Mouse (Mus musculus): ENCODE data around the gene Gm49384. TPM values are rescaled to one million over a fixed set of nuclear protein-coding genes. Genes with fewer than 3 reads are reported as not detected.
A peak's percentile ranks its signal among the peaks of the same experiment; 100 is the strongest.
"Not testable (repeated sequence)": the region's sequence is repeated elsewhere in the genome, so short reads cannot be mapped to it uniquely, and the experiment has no call there.

The Gm49384 gene
- polyA plus RNA-seq, 1 experiment from 2014 or later: 26.8 TPM

DNA sequence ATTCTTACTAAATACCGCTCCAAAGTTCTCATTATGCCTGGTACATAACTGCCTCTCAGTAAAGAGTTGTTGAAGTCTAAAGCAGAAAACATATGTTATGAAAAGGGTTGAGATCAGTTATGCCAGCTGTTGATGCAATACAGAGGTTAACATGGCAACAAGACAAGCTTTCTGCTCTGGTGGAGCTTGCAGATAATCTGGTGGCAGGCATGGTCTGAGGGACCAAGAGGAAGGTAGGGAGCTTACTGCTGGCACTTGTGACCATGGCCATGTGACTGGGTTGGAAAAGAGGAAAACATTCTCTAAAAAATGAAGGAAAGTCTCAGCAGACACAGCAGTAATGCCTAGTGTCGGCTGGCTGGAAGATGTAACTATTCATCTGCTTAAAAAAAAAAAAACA is 32.8 kb downstream of the Gm49384 start:
- Histone ChIP-seq H3K9me3 (ENCODE audit: low read length) (no peaks in the 10 kb centered on the region), H3K36me3 (ENCODE audit: insufficient read depth, low read length) (0 out of 2 replicates have a peak, but pooled peaks cover 21% of the 10 kb centered on the region), H3K4me1 (ENCODE audit: insufficient read depth, low read length) (peaks cover 10% of the 10 kb centered on the region; the same call in 1 of the 2 replicates), H3K4me2 (replicated peaks; ENCODE audit: low read depth, low read length) (no peak overlapping the region), H3K4me3 (ENCODE audit: low read length) (no peak overlapping the region), H3K9ac (replicated peaks; ENCODE audit: low read length) (no peak overlapping the region), H3K27me3 (ENCODE audit: insufficient read depth, low read length) (no peaks in the 10 kb centered on the region), H3K27ac (ENCODE audit: low read length) (no peak overlapping the region)
- 95% methylated on average over 2 of the region's 2 CpGs for WGBS
- no peak for ATAC-seq (ENCODE audit: low FRiP score, low TSS enrichment)

DNA sequence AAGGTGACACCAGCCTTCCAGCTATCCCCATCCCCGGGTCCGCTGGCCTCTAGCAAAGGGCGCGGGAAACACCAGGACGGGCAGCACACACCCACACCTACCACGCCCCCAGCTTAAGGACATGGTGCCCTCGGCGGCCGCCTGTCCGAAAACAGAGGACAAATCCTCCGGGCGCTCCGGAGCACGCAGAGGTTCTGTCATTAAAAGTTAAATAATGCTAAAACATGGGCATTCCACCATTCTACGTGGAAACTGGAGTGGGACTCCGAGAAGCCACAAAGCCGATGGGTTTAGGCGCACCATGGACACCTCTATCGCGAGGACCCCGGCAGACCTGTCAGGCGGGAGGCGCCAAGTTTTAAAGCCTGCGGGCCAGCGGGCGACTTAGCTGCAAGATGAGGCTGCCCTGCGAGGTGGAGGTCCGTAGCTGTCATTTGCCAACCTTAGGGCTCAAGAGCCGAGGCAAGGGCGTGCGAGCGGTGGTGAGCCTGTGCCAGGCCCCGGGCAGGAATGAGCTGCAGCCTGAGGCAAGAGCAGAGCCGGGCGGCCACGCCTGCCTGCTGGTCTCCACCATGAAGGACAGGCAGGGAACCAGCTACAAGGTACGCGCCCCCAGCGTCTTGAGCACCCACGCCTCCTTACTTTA is 35.5 kb downstream of the Gm49384 start, which contains the start of gene Lrr1:
Gene Lrr1, plus strand, starts transcription at position 354 of the 646 bp plus-strand sequence.
- Histone ChIP-seq H3K9me3 (ENCODE audit: low read length) (no peaks in the 10 kb centered on the region), H3K4me2 (replicated peaks; ENCODE audit: low read depth, low read length) (peak within 1 kb of the TSS; percentile 81), H3K9ac (replicated peaks; ENCODE audit: low read length) (peak within 1 kb of the TSS; percentile 77), H3K27me3 (ENCODE audit: insufficient read depth, low read length) (no peaks in the 10 kb centered on the region), H3K36me3 (ENCODE audit: insufficient read depth, low read length) (0 out of 2 replicates have a peak, but pooled peaks cover 11% of the 10 kb centered on the region), H3K27ac (ENCODE audit: low read length) (peak within 1 kb of the TSS; percentile 88), H3K4me1 (ENCODE audit: insufficient read depth, low read length) (peaks cover 10% of the 10 kb centered on the region; the same call in 1 of the 2 replicates), H3K4me3 (ENCODE audit: low read length) (peak within 1 kb of the TSS; percentile 71)
- WGBS: under 1% methylated on average over 40 of the region's 40 CpGs
- ATAC-seq (ENCODE audit: low FRiP score, low TSS enrichment): peak; percentile 96

DNA sequence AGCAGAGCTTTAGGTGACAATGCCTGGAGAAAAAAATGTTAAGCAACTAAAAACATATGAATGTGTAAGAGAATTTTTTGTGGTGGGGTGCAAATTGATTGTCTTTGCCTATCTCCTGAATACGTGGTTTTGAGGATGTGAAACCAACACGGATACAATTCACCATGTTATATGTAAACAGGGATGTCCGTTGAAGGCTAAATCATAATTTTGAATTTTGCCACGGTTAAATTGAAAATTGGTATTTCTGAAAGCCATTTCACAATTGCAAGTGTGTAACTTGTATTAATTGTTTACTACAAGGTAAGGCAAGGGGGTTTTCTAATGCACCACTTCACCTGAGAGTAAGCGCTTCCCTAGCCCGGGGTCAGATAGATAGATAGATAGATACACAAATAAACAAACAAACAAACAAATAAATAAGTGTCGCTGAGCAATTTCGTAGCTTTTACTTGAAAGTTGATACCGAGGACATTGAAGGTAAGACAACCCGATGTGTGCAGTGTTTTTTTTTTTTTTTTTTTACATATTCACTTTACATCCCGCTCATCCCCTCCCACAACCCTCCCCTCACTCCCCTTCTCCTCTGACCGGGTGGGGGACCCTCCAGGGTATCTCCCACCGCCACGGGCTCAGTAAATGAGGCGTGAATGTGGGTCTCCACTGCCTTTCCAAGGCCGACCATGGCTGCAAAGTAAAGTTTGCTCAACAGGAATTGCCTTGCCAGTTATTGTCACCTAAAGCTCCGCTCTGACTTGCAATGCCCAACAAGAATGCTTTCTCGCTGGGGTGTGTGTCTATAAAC is 36.2 kb downstream of the Gm49384 start:
- peak overlapping the region; percentile 81 for H3K4me2 ChIP-seq (replicated peaks; ENCODE audit: low read depth, low read length)
- H3K27me3 ChIP-seq (ENCODE audit: insufficient read depth, low read length): no peaks in the 10 kb centered on the region
- peaks cover 10% of the 10 kb centered on the region; the same call in 1 of the 2 replicates for H3K4me1 ChIP-seq (ENCODE audit: insufficient read depth, low read length)
- H3K9me3 ChIP-seq (ENCODE audit: low read length): no peaks in the 10 kb centered on the region
- peak overlapping the region; percentile 88; the same call in 1 of the 2 replicates for H3K27ac ChIP-seq (ENCODE audit: low read length)
- peak; percentile 60 for ATAC-seq (ENCODE audit: low FRiP score, low TSS enrichment)
- 7% methylated on average over 18 of the region's 18 CpGs for WGBS
- H3K9ac ChIP-seq (replicated peaks; ENCODE audit: low read length): peak overlapping the region; percentile 77
- 0 out of 2 replicates have a peak, but pooled peaks cover 7% of the 10 kb centered on the region for H3K36me3 ChIP-seq (ENCODE audit: insufficient read depth, low read length)
- peak overlapping the region; percentile 71 for H3K4me3 ChIP-seq (ENCODE audit: low read length)

- 68% methylated on average over 8 of the region's 8 CpGs for WGBS
- H3K36me3 ChIP-seq (ENCODE audit: insufficient read depth, low read length); H3K27ac ChIP-seq (ENCODE audit: low read length); H3K9ac ChIP-seq (replicated peaks; ENCODE audit: low read length); ATAC-seq (ENCODE audit: low FRiP score, low TSS enrichment); H3K9me3 ChIP-seq (ENCODE audit: low read length); H3K4me3 ChIP-seq (ENCODE audit: low read length); H3K27me3 ChIP-seq (ENCODE audit: insufficient read depth, low read length); H3K4me2 ChIP-seq (replicated peaks; ENCODE audit: low read depth, low read length): not testable (repeated sequence)
- H3K4me1 ChIP-seq (ENCODE audit: insufficient read depth, low read length): peaks cover 10% of the 10 kb centered on the region; the same call in 1 of the 2 replicates
Observed at GRCm38 (mm10) chr12:69166861-69167581, 37.0 kb downstream of the Gm49384 start.

GRCm38 (mm10) chr12:69164904-69165303 is 39.2 kb downstream of the Gm49384 start:
- Histone ChIP-seq H3K4me3 (ENCODE audit: low read length) (no peak overlapping the region), H3K36me3 (ENCODE audit: insufficient read depth, low read length) (no peaks in the 10 kb centered on the region), H3K4me1 (ENCODE audit: insufficient read depth, low read length) (peaks cover 10% of the 10 kb centered on the region; the same call in 1 of the 2 replicates), H3K9ac (replicated peaks; ENCODE audit: low read length) (no peak overlapping the region), H3K27ac (ENCODE audit: low read length) (no peak overlapping the region), H3K27me3 (ENCODE audit: insufficient read depth, low read length) (no peaks in the 10 kb centered on the region), H3K4me2 (replicated peaks; ENCODE audit: low read depth, low read length) (no peak overlapping the region), H3K9me3 (ENCODE audit: low read length) (no peaks in the 10 kb centered on the region)
- WGBS: 55% methylated on average over 3 of the region's 3 CpGs
- ATAC-seq (ENCODE audit: low FRiP score, low TSS enrichment): no peak

DNA sequence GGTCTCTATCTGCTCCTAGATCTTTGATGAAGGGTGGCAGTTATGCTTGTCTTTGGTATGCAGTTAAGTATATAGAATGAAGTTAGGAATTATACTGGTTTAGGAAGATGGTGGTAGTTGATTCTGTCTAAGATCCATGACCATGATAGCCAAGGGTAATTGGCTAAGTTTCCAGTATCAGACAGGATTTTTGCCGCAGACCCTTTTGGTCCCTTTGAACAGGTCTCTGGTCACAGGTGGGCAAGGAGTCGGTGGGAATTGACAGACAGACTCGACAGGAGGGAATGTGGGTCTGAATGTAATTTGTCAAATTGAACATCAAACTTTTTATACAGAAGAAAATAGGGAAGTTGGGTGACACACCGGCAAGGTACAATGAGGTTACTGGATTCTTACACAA is 40.5 kb downstream of the Gm49384 start:
- 86% methylated on average over 4 of the region's 4 CpGs for WGBS
- H3K9ac ChIP-seq (replicated peaks; ENCODE audit: low read length); H3K27me3 ChIP-seq (ENCODE audit: insufficient read depth, low read length); H3K27ac ChIP-seq (ENCODE audit: low read length); H3K9me3 ChIP-seq (ENCODE audit: low read length); ATAC-seq (ENCODE audit: low FRiP score, low TSS enrichment); H3K4me1 ChIP-seq (ENCODE audit: insufficient read depth, low read length); H3K4me2 ChIP-seq (replicated peaks; ENCODE audit: low read depth, low read length); H3K4me3 ChIP-seq (ENCODE audit: low read length); H3K36me3 ChIP-seq (ENCODE audit: insufficient read depth, low read length): not testable (repeated sequence)

- 70% methylated on average over 2 of the region's 2 CpGs for WGBS
- not testable (repeated sequence) for H3K4me1 ChIP-seq (ENCODE audit: insufficient read depth, low read length); ATAC-seq (ENCODE audit: low FRiP score, low TSS enrichment); H3K27me3 ChIP-seq (ENCODE audit: insufficient read depth, low read length); H3K4me3 ChIP-seq (ENCODE audit: low read length); H3K4me2 ChIP-seq (replicated peaks; ENCODE audit: low read depth, low read length); H3K9ac ChIP-seq (replicated peaks; ENCODE audit: low read length); H3K27ac ChIP-seq (ENCODE audit: low read length); H3K9me3 ChIP-seq (ENCODE audit: low read length)
- peaks cover 18% of the 10 kb centered on the region for H3K36me3 ChIP-seq (ENCODE audit: insufficient read depth, low read length)
Observed at GRCm38 (mm10) chr12:69160677-69161076, 43.4 kb downstream of the Gm49384 start.

DNA sequence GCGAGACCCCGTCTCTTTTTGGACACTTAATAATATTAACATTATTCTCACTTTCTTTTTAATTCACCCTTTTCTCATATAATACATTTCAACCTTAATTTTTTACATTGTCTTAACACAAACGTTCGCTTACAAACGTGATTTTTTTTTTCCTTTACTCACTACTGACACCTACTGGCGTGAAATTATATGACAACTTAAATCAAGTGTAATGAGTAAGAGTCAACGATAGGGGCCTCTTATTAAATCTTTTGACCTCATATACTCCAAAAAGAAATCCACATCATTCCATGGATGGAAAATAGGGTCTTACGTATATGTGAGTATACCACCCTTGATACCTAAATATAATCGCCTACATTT is 44.5 kb downstream of the Gm49384 start:
- H3K4me1 ChIP-seq (ENCODE audit: insufficient read depth, low read length): peaks cover 6% of the 10 kb centered on the region; the same call in 1 of the 2 replicates
- H3K27ac ChIP-seq (ENCODE audit: low read length): no peak overlapping the region
- peak; percentile 3; the same call in 1 of the 2 replicates for ATAC-seq (ENCODE audit: low FRiP score, low TSS enrichment)

GRCm38 (mm10) chr12:69158765-69159577 is 45.1 kb downstream of the Gm49384 start, which contains the start of gene Rps29:
Gene Rps29 (minus strand): TSS chr12:69159186.
- under 1% methylated on average over 45 of the region's 68 CpGs for WGBS
- H3K9me3 ChIP-seq (ENCODE audit: low read length); H3K27me3 ChIP-seq (ENCODE audit: insufficient read depth, low read length); H3K4me1 ChIP-seq (ENCODE audit: insufficient read depth, low read length): not testable (repeated sequence)
- Histone ChIP-seq H3K9ac (replicated peaks; ENCODE audit: low read length) (peak within 1 kb of the TSS; percentile 87), H3K4me2 (replicated peaks; ENCODE audit: low read depth, low read length) (peak within 1 kb of the TSS; percentile 81), H3K4me3 (ENCODE audit: low read length) (peak within 1 kb of the TSS; percentile 80), H3K36me3 (ENCODE audit: insufficient read depth, low read length) (peaks cover 18% of the 10 kb centered on the region), H3K27ac (ENCODE audit: low read length) (peak within 1 kb of the TSS; percentile 96)
- peak; percentile 99 for ATAC-seq (ENCODE audit: low FRiP score, low TSS enrichment)

More for the DNA sequence above, 44.5 kb downstream of the Gm49384 start:
- H3K4me2 ChIP-seq (replicated peaks; ENCODE audit: low read depth, low read length): peak overlapping the region; percentile 34
- peak overlapping the region; percentile 80; the same call in 1 of the 2 replicates for H3K4me3 ChIP-seq (ENCODE audit: low read length)
- no peaks in the 10 kb centered on the region for H3K9me3 ChIP-seq (ENCODE audit: low read length)
- no peaks in the 10 kb centered on the region for H3K27me3 ChIP-seq (ENCODE audit: insufficient read depth, low read length)
- H3K9ac ChIP-seq (replicated peaks; ENCODE audit: low read length): no peak overlapping the region
- H3K36me3 ChIP-seq (ENCODE audit: insufficient read depth, low read length): peaks cover 18% of the 10 kb centered on the region
- WGBS: 3% methylated on average over 9 of the region's 9 CpGs

All from kidney, embryonic 16.5 days (tissue).